8 mouse cellular contexts compared by ENCODE assay signal in the genomic region with DNA sequence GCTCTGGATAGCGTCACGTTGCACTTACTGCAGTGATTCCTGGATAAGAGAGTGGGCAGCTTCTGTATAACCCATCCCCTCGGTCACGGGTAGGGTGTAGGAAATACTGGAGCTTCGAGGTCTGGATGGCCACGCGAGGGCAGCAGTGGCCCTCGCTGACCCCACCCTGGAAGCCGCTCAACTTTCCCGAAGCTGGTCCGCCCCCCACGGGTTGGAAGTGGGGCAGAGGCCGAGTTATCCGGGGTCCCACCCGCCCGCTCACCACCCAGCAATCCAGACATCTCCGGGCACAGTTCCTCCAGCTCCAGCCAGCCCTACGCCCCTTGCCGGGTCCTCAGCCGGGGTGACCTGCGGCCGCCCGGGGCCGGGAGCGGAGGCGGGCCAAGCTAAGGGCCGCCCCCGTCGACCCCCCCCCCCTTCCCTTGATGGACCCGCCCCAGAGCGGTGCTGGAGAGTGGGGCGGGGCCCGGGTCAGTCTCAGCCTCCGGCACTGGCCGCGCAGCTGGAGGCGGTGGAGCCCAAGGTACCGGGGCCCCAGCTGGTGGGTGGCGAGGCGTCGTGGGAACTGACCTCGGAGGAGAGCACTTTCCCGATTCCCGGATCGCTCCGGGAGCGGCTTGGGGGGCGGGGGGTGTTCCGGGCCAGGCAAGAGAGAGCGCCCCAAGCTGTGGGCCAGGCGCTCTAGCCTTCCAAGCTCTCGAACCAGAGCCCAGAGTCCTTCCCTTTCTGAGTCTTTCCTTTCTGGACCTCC. TPM values are rescaled to one million over a fixed set of nuclear protein-coding genes. Genes with fewer than 3 reads are reported as not detected.
DNase-seq lines count a peak whose midpoint lies in the region; ATAC-seq and TF ChIP-seq lines count a peak whose summit lies in the region.

No protein-coding gene starts in this region.

- no peaks in the 10 kb centered on the region for H3K9me3 ChIP-seq in heart, embryonic 13.5 days
- H3K9me3 ChIP-seq in kidney, embryonic 15.5 days (replicated peaks): no peaks in the 10 kb centered on the region
- no peaks in the 10 kb centered on the region for H3K9me3 ChIP-seq in liver, embryonic 16.5 days (replicated peaks; ENCODE audit: control insufficient read depth, low read length)
- H3K9me3 ChIP-seq in neural tube, embryonic 11.5 days (ENCODE audit: control insufficient read depth, low read length): no peaks in the 10 kb centered on the region

- peak overlapping the region; percentile 97 for H3ac ChIP-seq in C2C12 (ENCODE audit: control insufficient read depth, insufficient read length, low read depth)

- peaks cover 15% of the 10 kb centered on the region for H3K4me1 ChIP-seq in embryonic fibroblast, embryonic 13.5 days (ENCODE audit: control insufficient read depth, insufficient read depth, low read length)
- H3K4me1 ChIP-seq in heart, embryonic 13.5 days: peaks cover 63% of the 10 kb centered on the region
- H3K4me1 ChIP-seq in kidney, embryonic 15.5 days: peaks cover 56% of the 10 kb centered on the region
- peaks cover 10% of the 10 kb centered on the region for H3K4me1 ChIP-seq in liver, embryonic 16.5 days (ENCODE audit: control insufficient read depth, low read depth, low read length)
- peaks cover 20% of the 10 kb centered on the region for H3K4me1 ChIP-seq in neural tube, embryonic 11.5 days (ENCODE audit: control insufficient read depth, insufficient read depth, low read length)

- peak overlapping the region; percentile 89 for H3K27ac ChIP-seq in embryonic fibroblast, embryonic 13.5 days (ENCODE audit: insufficient read depth, low read length)
- H3K27ac ChIP-seq in heart, embryonic 13.5 days (replicated peaks): peak overlapping the region; percentile 95
- peak overlapping the region; percentile 92 for H3K27ac ChIP-seq in kidney, embryonic 15.5 days
- no peak overlapping the region for H3K27ac ChIP-seq in liver, embryonic 16.5 days (ENCODE audit: low read length)
- H3K27ac ChIP-seq in neural tube, embryonic 11.5 days (ENCODE audit: low read depth, low read length): peak overlapping the region; percentile 39; the same call in 1 of the 2 replicates

- peak; percentile 89 for TF ChIP-seq POLR2A in embryonic fibroblast, embryonic 13.5 days (IDR thresholded peaks at IDR 0.05; ENCODE audit: low read depth, low read length)

- H3K79me3 ChIP-seq in C2C12 (ENCODE audit: low read depth): peaks cover 32% of the 10 kb centered on the region

- peaks cover 26% of the 10 kb centered on the region for H3K36me3 ChIP-seq in C2C12 (ENCODE audit: control insufficient read depth, insufficient read depth)
- H3K36me3 ChIP-seq in heart, embryonic 13.5 days: peaks cover 36% of the 10 kb centered on the region
- H3K36me3 ChIP-seq in kidney, embryonic 15.5 days: peaks cover 28% of the 10 kb centered on the region
- no peaks in the 10 kb centered on the region for H3K36me3 ChIP-seq in liver, embryonic 16.5 days (ENCODE audit: control insufficient read depth, insufficient read depth)
- H3K36me3 ChIP-seq in neural tube, embryonic 11.5 days (ENCODE audit: control insufficient read depth, insufficient read depth, low read length): peaks cover 2% of the 10 kb centered on the region; the same call in 1 of the 2 replicates

- peak; percentile 83 for TF ChIP-seq CTCF in C2C12 (IDR thresholded peaks at IDR 0.05; ENCODE audit: control insufficient read depth, insufficient read depth, insufficient read length)
- TF ChIP-seq CTCF in embryonic fibroblast, embryonic 13.5 days (IDR thresholded peaks at IDR 0.05; ENCODE audit: borderline replicate concordance, insufficient read depth, low read length): peak; percentile 74

- WGBS in heart, embryonic 13.5 days: 1% methylated on average over 51 of the region's 52 CpGs
- under 1% methylated on average over 50 of the region's 52 CpGs for WGBS in kidney, embryonic 15.5 days
- WGBS in liver, embryonic 16.5 days (ENCODE audit: insufficient replicate concordance): 1% methylated on average over 49 of the region's 52 CpGs
- WGBS in neural tube, embryonic 11.5 days: 0% methylated on average over 42 of the region's 52 CpGs

- no peaks in the 10 kb centered on the region for H3K27me3 ChIP-seq in C2C12 (ENCODE audit: control insufficient read depth, insufficient read depth, insufficient read length)
- H3K27me3 ChIP-seq in heart, embryonic 13.5 days (replicated peaks): peaks cover 5% of the 10 kb centered on the region
- H3K27me3 ChIP-seq in kidney, embryonic 15.5 days: peaks cover 15% of the 10 kb centered on the region
- peaks cover 34% of the 10 kb centered on the region for H3K27me3 ChIP-seq in liver, embryonic 16.5 days (ENCODE audit: control insufficient read depth, insufficient read depth, low read depth, low read length)
- H3K27me3 ChIP-seq in neural tube, embryonic 11.5 days (ENCODE audit: control insufficient read depth, insufficient read depth, low read length): peaks cover 8% of the 10 kb centered on the region

- peak overlapping the region; percentile 96 for H3K4me2 ChIP-seq in heart, embryonic 13.5 days
- peak overlapping the region; percentile 79 for H3K4me2 ChIP-seq in kidney, embryonic 15.5 days
- H3K4me2 ChIP-seq in liver, embryonic 16.5 days (ENCODE audit: low read depth, low read length): peak overlapping the region; percentile 57
- peak overlapping the region; percentile 76 for H3K4me2 ChIP-seq in neural tube, embryonic 11.5 days (ENCODE audit: low read depth)

- H3K79me2 ChIP-seq in C2C12 (ENCODE audit: control insufficient read depth, insufficient read depth): peaks cover 48% of the 10 kb centered on the region

- peak; percentile 89 for DNase-seq in adrenal gland, postnatal 25 days
- peak; percentile 86 for DNase-seq in neural tube, embryonic 11.5 days (ENCODE audit: low spot score)
- DNase-seq in thymus, postnatal 14 days: peak; percentile 42

- peak overlapping the region; percentile 96 for H3K9ac ChIP-seq in heart, embryonic 13.5 days
- H3K9ac ChIP-seq in kidney, embryonic 15.5 days: peak overlapping the region; percentile 58
- peak overlapping the region; percentile 52 for H3K9ac ChIP-seq in liver, embryonic 16.5 days (ENCODE audit: low read depth, low read length)
- peak overlapping the region; percentile 59 for H3K9ac ChIP-seq in neural tube, embryonic 11.5 days (ENCODE audit: low read length)

- peak overlapping the region; percentile 66 for H3K4me3 ChIP-seq in C2C12 (ENCODE audit: insufficient read depth, poor library complexity, severe bottlenecking)
- H3K4me3 ChIP-seq in embryonic fibroblast, embryonic 13.5 days (ENCODE audit: insufficient read depth, low read length): peak overlapping the region; percentile 99
- H3K4me3 ChIP-seq in heart, embryonic 13.5 days: peak overlapping the region; percentile 87
- H3K4me3 ChIP-seq in kidney, embryonic 15.5 days (replicated peaks): peak overlapping the region; percentile 63
- peak overlapping the region; percentile 57 for H3K4me3 ChIP-seq in liver, embryonic 16.5 days (ENCODE audit: low read depth, low read length)
- peak overlapping the region; percentile 59 for H3K4me3 ChIP-seq in neural tube, embryonic 11.5 days (ENCODE audit: low read depth, low read length)

- peak; percentile 80 for ATAC-seq in heart, embryonic 13.5 days (ENCODE audit: extremely low read depth, insufficient number of reproducible peaks, low FRiP score, low TSS enrichment)
- peak; percentile 93 for ATAC-seq in kidney, embryonic 15.5 days (replicated peaks; ENCODE audit: low FRiP score)
- peak; percentile 86 for ATAC-seq in liver, embryonic 16.5 days (ENCODE audit: low read depth)
- peak; percentile 89 for ATAC-seq in neural tube, embryonic 11.5 days (ENCODE audit: insufficient read depth, low FRiP score, low TSS enrichment)

RNA-seq across cellular contexts. Expression of a gene that starts 0.6 kb away (rescaled TPM):
- 485 TPM for polyA plus RNA-seq in C2C12 (2012; fragmentation: generic; extraction: Trizol)
- total RNA-seq in adrenal gland, postnatal 25 days (2021): 88.7 and 108 TPM in 2 replicates
- 439 and 560 TPM in 2 replicates for polyA plus RNA-seq in embryonic fibroblast, embryonic 13.5 days (2011; ENCODE audit: insufficient read length, low read depth, missing spikeins)
- 192 and 225 TPM in 2 replicates for polyA plus RNA-seq in heart, embryonic 13.5 days (2015; fragmentation: Nextera tagmentation; extraction: Ambion mirVana)
- 131 and 135 TPM in 2 replicates for polyA plus RNA-seq in kidney, embryonic 15.5 days (2015; fragmentation: Nextera tagmentation; extraction: Ambion mirVana)
- 20.3 and 21.9 TPM in 2 replicates for polyA plus RNA-seq in liver, embryonic 16.5 days (2015; fragmentation: Nextera tagmentation; extraction: Ambion mirVana)
- 104 and 105 TPM in 2 replicates for polyA plus RNA-seq in neural tube, embryonic 11.5 days (2014; fragmentation: Nextera tagmentation; extraction: Ambion mirVana)

RNA-seq across cellular contexts. Expression of a gene that starts 7.1 kb away (rescaled TPM):
- not detected for polyA plus RNA-seq in C2C12 (2012; fragmentation: generic; extraction: Trizol)
- total RNA-seq in adrenal gland, postnatal 25 days (2021): 0.76 and 1.6 TPM in 2 replicates
- polyA plus RNA-seq in embryonic fibroblast, embryonic 13.5 days (2011; ENCODE audit: insufficient read length, low read depth, missing spikeins): 0.12 and 0.32 TPM in 2 replicates
- 0.96 and 1.0 TPM in 2 replicates for polyA plus RNA-seq in heart, embryonic 13.5 days (2015; fragmentation: Nextera tagmentation; extraction: Ambion mirVana)
- 0.06 and 0.10 TPM in 2 replicates for polyA plus RNA-seq in kidney, embryonic 15.5 days (2015; fragmentation: Nextera tagmentation; extraction: Ambion mirVana)
- 0.04 TPM in 1 of 2 replicates, not detected in the other for polyA plus RNA-seq in liver, embryonic 16.5 days (2015; fragmentation: Nextera tagmentation; extraction: Ambion mirVana)
- not detected in 2 replicates for polyA plus RNA-seq in neural tube, embryonic 11.5 days (2014; fragmentation: Nextera tagmentation; extraction: Ambion mirVana)

RNA-seq across cellular contexts. Expression of a gene that starts 7.9 kb away (rescaled TPM):
- 0.08 TPM for polyA plus RNA-seq in C2C12 (2012; fragmentation: generic; extraction: Trizol)
- total RNA-seq in adrenal gland, postnatal 25 days (2021): 3.6 and 5.9 TPM in 2 replicates
- polyA plus RNA-seq in embryonic fibroblast, embryonic 13.5 days (2011; ENCODE audit: insufficient read length, low read depth, missing spikeins): 4.7 and 6.3 TPM in 2 replicates
- 36.6 and 38.7 TPM in 2 replicates for polyA plus RNA-seq in heart, embryonic 13.5 days (2015; fragmentation: Nextera tagmentation; extraction: Ambion mirVana)
- polyA plus RNA-seq in kidney, embryonic 15.5 days (2015; fragmentation: Nextera tagmentation; extraction: Ambion mirVana): 6.5 and 6.9 TPM in 2 replicates
- polyA plus RNA-seq in liver, embryonic 16.5 days (2015; fragmentation: Nextera tagmentation; extraction: Ambion mirVana): 0.23 and 0.27 TPM in 2 replicates
- 1.0 and 1.9 TPM in 2 replicates for polyA plus RNA-seq in neural tube, embryonic 11.5 days (2014; fragmentation: Nextera tagmentation; extraction: Ambion mirVana)

RNA-seq across cellular contexts. Expression of a gene that starts 29.6 kb away (rescaled TPM):
- 9.3 TPM for polyA plus RNA-seq in C2C12 (2012; fragmentation: generic; extraction: Trizol)
- total RNA-seq in adrenal gland, postnatal 25 days (2021): 27.2 and 33.0 TPM in 2 replicates
- 21.3 and 25.8 TPM in 2 replicates for polyA plus RNA-seq in embryonic fibroblast, embryonic 13.5 days (2011; ENCODE audit: insufficient read length, low read depth, missing spikeins)
- 37.1 and 47.6 TPM in 2 replicates for polyA plus RNA-seq in heart, embryonic 13.5 days (2015; fragmentation: Nextera tagmentation; extraction: Ambion mirVana)
- polyA plus RNA-seq in kidney, embryonic 15.5 days (2015; fragmentation: Nextera tagmentation; extraction: Ambion mirVana): 62.9 and 66.5 TPM in 2 replicates
- 33.8 and 36.2 TPM in 2 replicates for polyA plus RNA-seq in liver, embryonic 16.5 days (2015; fragmentation: Nextera tagmentation; extraction: Ambion mirVana)
- polyA plus RNA-seq in neural tube, embryonic 11.5 days (2014; fragmentation: Nextera tagmentation; extraction: Ambion mirVana): 17.4 and 22.0 TPM in 2 replicates
